Mouse (Mus musculus) urinary bladder, postnatal 36 days (tissue): Measurements from ENCODE around the gene Fscn2.
A peak's percentile ranks its signal among the peaks of the same experiment; 100 is the strongest.

Experiments
- DNase-seq, 2 experiments: peaks; one replicate each; pipeline ENCODE4 v3.0.0; 2022; ENCODE audit warnings: low spot score in 2 of 2, mixed read lengths in 1 of 2

Fscn2 gene

GRCm38 (mm10) chr11:120357791-120358401 lies 3.4 kb upstream of the Fscn2 start:
- DNase-seq, result peak in 1 of 2 experiments; percentile 56

- no peak for DNase-seq
These were observed 1.9 kb upstream of the Fscn2 start for GRCm38 (mm10) chr11:120359391-120359790.

GRCm38 (mm10) chr11:120360062-120360461 lies 1.3 kb upstream of the Fscn2 start:
- no peak for DNase-seq

GRCm38 (mm10) chr11:120360755-120361154 lies 579 bp upstream of the Fscn2 start:
- no peak for DNase-seq

- DNase-seq, result no peak
These were observed 1.6 kb downstream of the Fscn2 start for GRCm38 (mm10) chr11:120362891-120363290.

- no peak for DNase-seq
These were observed 5.2 kb downstream of the Fscn2 start for GRCm38 (mm10) chr11:120366443-120367027.

- DNase-seq, result peak; percentile 35 to 64
These were observed 8.3 kb downstream of the Fscn2 start for GRCm38 (mm10) chr11:120369656-120370055.

GRCm38 (mm10) chr11:120373025-120373424 lies 11.7 kb downstream of the Fscn2 start:
- DNase-seq, result no peak

- DNase-seq, result peak in 1 of 2 experiments; percentile 65
These were observed 12.7 kb downstream of the Fscn2 start for GRCm38 (mm10) chr11:120373820-120374586.

GRCm38 (mm10) chr11:120375324-120375723 lies 14.0 kb downstream of the Fscn2 start:
- no peak for DNase-seq

GRCm38 (mm10) chr11:120376302-120377160 lies 15.2 kb downstream of the Fscn2 start:
- DNase-seq, result no peak

- no peak for DNase-seq
These were observed 16.0 kb downstream of the Fscn2 start for GRCm38 (mm10) chr11:120377337-120377736.

- peak; percentile 46 to 63 for DNase-seq
These were observed 16.8 kb downstream of the Fscn2 start for GRCm38 (mm10) chr11:120378031-120378610.

- peak; percentile 84 to 91 for DNase-seq
These were observed 17.5 kb downstream of the Fscn2 start, which contains the start of gene Faap100 for GRCm38 (mm10) chr11:120378611-120379540. Faap100 (minus strand) TSS chr11:120378764.

GRCm38 (mm10) chr11:120380271-120380670 lies 18.9 kb downstream of the Fscn2 start:
- no peak for DNase-seq

- DNase-seq, result no peak
These were observed 19.8 kb downstream of the Fscn2 start for GRCm38 (mm10) chr11:120381157-120381556.

GRCm38 (mm10) chr11:120382509-120382908 lies 21.2 kb downstream of the Fscn2 start:
- DNase-seq, result no peak

GRCm38 (mm10) chr11:120386632-120387031 lies 25.3 kb downstream of the Fscn2 start:
- no peak for DNase-seq

- no peak for DNase-seq
These were observed 25.8 kb downstream of the Fscn2 start for GRCm38 (mm10) chr11:120387157-120387556.

- DNase-seq, result no peak
These were observed 27.2 kb downstream of the Fscn2 start for GRCm38 (mm10) chr11:120388580-120388979.
